Mouse (Mus musculus) mammary gland, adult 2 months (tissue): ENCODE measurements around the gene Nkx2-1. TPM values are rescaled to one million over a fixed set of nuclear protein-coding genes. Genes with fewer than 3 reads are reported as not detected.

ENCODE experiments used
- polyA plus RNA-seq: library from polyadenylated mRNA; depleted of rRNA; stranded (reverse); fragments of >200 nt; gene quantifications from 2 replicates; pipeline ENCODE4 v1.2.3, GENCODE M21; 2012; ENCODE audit warnings: low replicate concordance; rRNA removed

Gene Nkx2-1
- 0.07 TPM in 1 of 2 replicates, not detected in the other for polyA plus RNA-seq

GRCm38 (mm10) chr12:56536884-56537265, at the start of gene Nkx2-1:
TSS of gene Nkx2-1 (minus strand) at chr12:56536908.

Other genes with a start within 250 kb of the Nkx2-1 start
- gene Mbip, start 191.0 kb downstream of the Nkx2-1 start, polyA plus RNA-seq = 4.6 and 5.7 TPM in 2 replicates
- not detected in 2 replicates for gene Nkx2-9, start 76.4 kb upstream of the Nkx2-1 start, polyA plus RNA-seq
- 0.09 and 0.12 TPM in 2 replicates for gene Pax9, start 154.9 kb upstream of the Nkx2-1 start, polyA plus RNA-seq